Mouse (Mus musculus): ENCODE results near the gene Gpr89. TPM values are rescaled to one million over a fixed set of nuclear protein-coding genes. Genes with fewer than 3 reads are reported as not detected.

Gpr89 gene
- total and polyA plus RNA-seq, 2 experiments from 2014 or later: 23.2 to 34.1 TPM

DNA sequence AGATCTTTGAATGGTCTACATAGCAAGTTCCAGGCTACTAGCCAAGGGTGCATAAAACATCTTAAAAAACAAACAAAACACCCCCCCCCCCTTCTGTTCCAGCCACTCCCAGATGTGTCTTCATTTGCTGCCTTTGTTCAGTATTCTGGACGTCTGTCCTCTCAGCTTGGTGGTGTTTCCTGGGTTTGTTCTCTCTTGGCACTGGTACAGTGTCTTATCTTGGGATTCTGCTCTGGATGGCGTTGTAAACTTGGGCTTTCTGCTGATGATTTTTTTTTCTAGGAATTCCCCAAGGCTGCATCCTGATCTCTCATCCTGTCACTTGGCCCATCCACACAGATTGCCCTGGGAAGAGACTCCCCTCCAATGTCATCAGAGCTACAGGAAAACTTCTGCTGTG, 68.7 kb downstream of the Gpr89 start:
- Histone ChIP-seq H3K36me3 (ENCODE audit: insufficient read depth, low read length) (no peaks in the 10 kb centered on the region), H3K4me2 (ENCODE audit: low read depth, low read length, poor library complexity, severe bottlenecking) (no peak overlapping the region), H3K4me1 (ENCODE audit: insufficient read depth, low read length) (no peaks in the 10 kb centered on the region), H3K4me3 (ENCODE audit: low read depth, low read length) (no peak overlapping the region), H3K9me3 (ENCODE audit: low read length) (no peaks in the 10 kb centered on the region), H3K27me3 (ENCODE audit: insufficient read depth, low read length) (no peaks in the 10 kb centered on the region), H3K9ac (replicated peaks; ENCODE audit: low read length, poor library complexity, severe bottlenecking) (no peak overlapping the region), H3K27ac (ENCODE audit: low read depth, low read length) (no peak overlapping the region)
- DNase-seq (ENCODE audit: low spot score) (no peak), ATAC-seq (ENCODE audit: low FRiP score) (no peak)
- 50% methylated on average over 2 of the region's 2 CpGs for WGBS
- TF ChIP-seq CTCF (IDR thresholded peaks at IDR 0.05): no peak

DNA sequence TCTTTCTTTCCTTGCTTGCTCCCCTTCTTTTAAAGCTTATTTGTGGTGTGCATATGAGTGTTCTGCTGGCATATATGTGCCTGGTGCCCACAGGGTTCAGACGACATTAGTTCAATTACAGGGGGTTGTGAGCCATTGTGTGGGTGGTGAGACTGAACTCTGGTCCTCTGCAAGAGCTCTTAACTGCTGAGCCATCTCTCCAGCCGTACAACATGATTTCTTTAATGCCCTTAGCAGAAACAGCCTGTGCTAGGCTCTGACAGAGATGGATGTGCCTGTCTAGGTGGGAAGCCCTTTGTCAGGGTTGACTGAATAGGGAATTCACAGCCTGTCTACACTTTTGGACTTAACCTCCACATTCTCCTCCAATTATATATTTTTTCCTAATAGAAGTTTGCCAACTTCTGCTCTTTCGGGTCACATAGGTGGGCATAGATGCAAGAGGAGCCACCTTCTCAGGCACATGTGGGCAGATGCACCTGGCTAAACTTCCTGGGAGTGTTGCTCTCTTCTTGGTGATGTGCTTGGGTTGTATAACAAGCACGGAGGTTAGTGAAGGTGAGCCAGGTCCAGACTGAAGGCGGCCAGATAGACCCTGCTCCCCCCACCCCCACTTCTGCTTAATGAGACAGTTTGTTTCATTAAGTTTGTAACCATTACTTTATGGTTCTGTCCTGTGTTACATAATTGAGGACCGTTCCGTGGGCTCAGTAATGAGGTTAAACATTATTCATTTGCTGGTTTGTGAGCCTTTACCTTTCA, 70.4 kb downstream of the Gpr89 start:
- Histone ChIP-seq H3K4me1 (ENCODE audit: insufficient read depth, low read length) (no peaks in the 10 kb centered on the region), H3K27ac (ENCODE audit: low read depth, low read length) (no peak overlapping the region), H3K4me3 (ENCODE audit: low read depth, low read length) (no peak overlapping the region), H3K36me3 (ENCODE audit: insufficient read depth, low read length) (no peaks in the 10 kb centered on the region), H3K9me3 (ENCODE audit: low read length) (no peaks in the 10 kb centered on the region), H3K4me2 (ENCODE audit: low read depth, low read length, poor library complexity, severe bottlenecking) (no peak overlapping the region), H3K9ac (replicated peaks; ENCODE audit: low read length, poor library complexity, severe bottlenecking) (no peak overlapping the region), H3K27me3 (ENCODE audit: insufficient read depth, low read length) (no peaks in the 10 kb centered on the region)
- DNase-seq (ENCODE audit: low spot score) (no peak), ATAC-seq (ENCODE audit: low FRiP score) (no peak)
- TF ChIP-seq CTCF (IDR thresholded peaks at IDR 0.05): no peak
- 80% methylated on average over 7 of the region's 7 CpGs for WGBS

DNA sequence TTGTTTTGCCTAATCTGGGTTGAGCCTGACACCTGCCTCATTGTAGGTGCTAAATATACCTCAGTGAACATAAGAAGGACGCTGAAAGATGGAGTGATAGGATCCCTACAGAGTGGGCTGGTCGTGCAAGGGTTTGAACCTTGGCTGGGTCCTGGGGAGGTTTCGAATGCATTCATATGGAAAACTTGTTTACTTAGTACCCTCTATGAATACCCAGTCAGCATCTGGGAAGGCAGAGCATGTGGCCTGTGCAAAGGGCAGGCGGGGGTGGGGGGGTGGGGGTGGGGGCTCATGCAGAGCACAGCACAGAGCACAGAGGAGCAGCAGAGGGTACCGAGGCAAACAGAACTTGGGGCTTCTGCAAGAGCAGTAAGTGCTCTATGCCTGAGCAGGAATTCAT, 72.2 kb downstream of the Gpr89 start:
- no peak for ATAC-seq (ENCODE audit: low FRiP score)
- Histone ChIP-seq H3K27me3 (ENCODE audit: insufficient read depth, low read length) (no peaks in the 10 kb centered on the region), H3K4me3 (ENCODE audit: low read depth, low read length) (no peak overlapping the region), H3K27ac (ENCODE audit: low read depth, low read length) (no peak overlapping the region), H3K36me3 (ENCODE audit: insufficient read depth, low read length) (no peaks in the 10 kb centered on the region), H3K4me1 (ENCODE audit: insufficient read depth, low read length) (no peaks in the 10 kb centered on the region), H3K9me3 (ENCODE audit: low read length) (no peaks in the 10 kb centered on the region), H3K4me2 (ENCODE audit: low read depth, low read length, poor library complexity, severe bottlenecking) (no peak overlapping the region), H3K9ac (replicated peaks; ENCODE audit: low read length, poor library complexity, severe bottlenecking) (no peak overlapping the region)
- TF ChIP-seq CTCF (IDR thresholded peaks at IDR 0.05): no peak
- WGBS: 34% methylated on average over 5 of the region's 5 CpGs
- no peak for DNase-seq (ENCODE audit: low spot score)

DNA sequence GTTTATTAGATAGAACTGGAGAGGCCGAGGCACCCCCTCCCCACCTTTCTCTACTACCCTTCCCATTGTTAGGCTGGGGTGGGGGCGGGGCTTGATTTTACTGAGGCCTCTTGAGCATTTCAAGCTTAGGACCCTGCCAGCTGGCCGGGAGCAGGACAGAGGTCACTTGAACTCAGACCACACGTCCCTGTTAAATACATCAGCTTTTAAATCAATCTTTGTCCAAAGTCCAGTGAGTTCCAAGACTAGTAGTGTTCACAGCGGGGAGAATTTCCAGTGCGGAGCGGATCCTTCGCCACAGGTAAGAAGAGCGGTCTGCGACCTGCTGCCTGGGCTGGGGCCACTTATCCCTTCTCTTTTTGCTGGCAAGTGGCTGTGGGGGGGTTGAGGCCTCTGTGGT, 75.3 kb downstream of the Gpr89 start:
- TF ChIP-seq CTCF (IDR thresholded peaks at IDR 0.05): no peak
- Histone ChIP-seq H3K27ac (ENCODE audit: low read depth, low read length) (no peak overlapping the region), H3K4me2 (ENCODE audit: low read depth, low read length, poor library complexity, severe bottlenecking) (no peak overlapping the region), H3K9ac (replicated peaks; ENCODE audit: low read length, poor library complexity, severe bottlenecking) (no peak overlapping the region), H3K4me1 (ENCODE audit: insufficient read depth, low read length) (no peaks in the 10 kb centered on the region), H3K9me3 (ENCODE audit: low read length) (no peaks in the 10 kb centered on the region), H3K27me3 (ENCODE audit: insufficient read depth, low read length) (no peaks in the 10 kb centered on the region), H3K4me3 (ENCODE audit: low read depth, low read length) (no peak overlapping the region), H3K36me3 (ENCODE audit: insufficient read depth, low read length) (no peaks in the 10 kb centered on the region)
- no peak for DNase-seq (ENCODE audit: low spot score)
- 80% methylated on average over 10 of the region's 10 CpGs for WGBS
- ATAC-seq (ENCODE audit: low FRiP score): no peak

DNA sequence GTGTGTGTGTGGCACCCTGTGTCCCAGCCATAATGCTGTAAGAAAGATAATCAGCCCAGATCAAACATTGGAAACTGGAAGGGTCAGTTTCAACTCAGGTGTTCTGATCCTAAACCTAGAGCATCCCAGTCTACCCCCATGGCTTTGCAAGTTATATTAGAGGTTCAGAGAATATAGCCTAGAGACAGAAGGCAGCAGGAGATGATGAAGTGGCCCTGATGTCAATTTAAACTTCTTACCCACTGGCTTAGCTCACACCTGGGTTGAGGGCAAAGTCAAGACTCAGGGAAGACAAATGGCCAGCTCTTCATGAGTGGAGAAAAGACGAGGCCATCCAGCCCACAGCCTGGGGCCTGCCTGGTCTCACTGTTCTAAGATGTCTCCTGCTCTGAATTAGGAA, 76.2 kb downstream of the Gpr89 start, which contains the start of the genes Pdzk1 and Cd160:
Gene Pdzk1 (plus strand): TSS at position 301 of the 400 bp plus-strand sequence.
Gene Cd160 (minus strand): TSS at position 368 of the 400 bp plus-strand sequence.
- WGBS: 60% methylated on average over 1 of the region's 1 CpGs
- Histone ChIP-seq H3K36me3 (ENCODE audit: insufficient read depth, low read length) (no peaks in the 10 kb centered on the region), H3K4me2 (ENCODE audit: low read depth, low read length, poor library complexity, severe bottlenecking) (no peak within 1 kb of the TSS), H3K4me1 (ENCODE audit: insufficient read depth, low read length) (no peaks in the 10 kb centered on the region), H3K27ac (ENCODE audit: low read depth, low read length) (no peak within 1 kb of the TSS), H3K9me3 (ENCODE audit: low read length) (no peaks in the 10 kb centered on the region), H3K9ac (replicated peaks; ENCODE audit: low read length, poor library complexity, severe bottlenecking) (no peak within 1 kb of the TSS), H3K27me3 (ENCODE audit: insufficient read depth, low read length) (no peaks in the 10 kb centered on the region), H3K4me3 (ENCODE audit: low read depth, low read length) (no peak within 1 kb of the TSS)
- ATAC-seq (ENCODE audit: low FRiP score) (no peak), DNase-seq (ENCODE audit: low spot score) (no peak)
- TF ChIP-seq CTCF (IDR thresholded peaks at IDR 0.05): no peak

DNA sequence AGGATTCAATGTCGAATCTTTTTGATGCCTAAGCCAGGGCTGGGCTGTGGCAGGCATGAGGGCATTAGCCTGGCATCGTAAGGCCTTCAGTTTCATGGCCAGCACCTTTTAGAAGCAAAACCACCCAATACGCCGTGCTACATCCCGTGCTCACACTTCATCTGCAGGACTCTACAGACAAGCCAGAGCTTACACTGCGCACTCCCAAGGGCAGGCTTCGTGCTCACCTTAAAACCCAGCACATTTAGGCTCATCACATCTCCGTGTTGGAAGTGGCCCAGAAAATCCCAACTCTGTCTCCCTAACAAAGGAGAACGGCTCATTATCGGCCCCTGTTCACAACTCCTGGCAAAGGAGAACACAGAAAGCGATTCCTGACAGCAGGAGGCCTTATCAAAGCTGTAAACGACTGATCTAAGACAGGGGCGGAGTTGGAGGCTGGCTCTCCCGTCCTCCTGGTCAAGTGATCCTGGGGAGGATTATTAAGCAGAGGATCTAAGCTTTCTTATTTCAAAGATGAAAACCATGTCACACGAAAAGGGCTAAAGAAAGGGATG, 76.8 kb downstream of the Gpr89 start:
- no peak for DNase-seq (ENCODE audit: low spot score)
- Histone ChIP-seq H3K27me3 (ENCODE audit: insufficient read depth, low read length) (no peaks in the 10 kb centered on the region), H3K27ac (ENCODE audit: low read depth, low read length) (no peak overlapping the region), H3K9ac (replicated peaks; ENCODE audit: low read length, poor library complexity, severe bottlenecking) (no peak overlapping the region), H3K36me3 (ENCODE audit: insufficient read depth, low read length) (no peaks in the 10 kb centered on the region), H3K4me2 (ENCODE audit: low read depth, low read length, poor library complexity, severe bottlenecking) (no peak overlapping the region), H3K9me3 (ENCODE audit: low read length) (no peaks in the 10 kb centered on the region), H3K4me1 (ENCODE audit: insufficient read depth, low read length) (no peaks in the 10 kb centered on the region), H3K4me3 (ENCODE audit: low read depth, low read length) (no peak overlapping the region)
- no peak for TF ChIP-seq CTCF (IDR thresholded peaks at IDR 0.05)
- no peak for ATAC-seq (ENCODE audit: low FRiP score)
- 28% methylated on average over 15 of the region's 15 CpGs for WGBS

Measured in midbrain, postnatal 0 days (tissue).